Mouse (Mus musculus) forebrain, embryonic 14.5 days (tissue): ENCODE results near the gene Stx1a. TPM values are rescaled to one million over a fixed set of nuclear protein-coding genes. Genes with fewer than 3 reads are reported as not detected.
A peak's percentile ranks its signal among the peaks of the same experiment; 100 is the strongest.
"Not testable (repeated sequence)": the region's sequence is repeated elsewhere in the genome, so short reads cannot be mapped to it uniquely, and the experiment has no call there.

Experiments
- ATAC-seq: fragments of 200-750 bp; cut with Nextera tagmentation; 2 replicates; pipeline ENCODE4 v1.8.0; 2017; ENCODE audit warnings: mild to moderate bottlenecking, moderate library complexity
- DNase-seq: peaks from one replicate; pipeline ENCODE4 v3.0.0-alpha.2; 2015; ENCODE audit warnings: low spot score
- H3K27ac ChIP-seq: fragments of 300-500 bp; sonication (generic); 2 replicates; pipeline ENCODE4 v1.5.1; 2014; ENCODE audit warnings: low read depth, mild to moderate bottlenecking, control low read depth, low read length, moderate library complexity
- H3K27me3 ChIP-seq: fragments of 300-500 bp; sonication (generic); replicated peaks from 2 replicates; pipeline ENCODE4 v1.6.1; 2014; ENCODE audit warnings: low read length, control low read depth, mixed read lengths; ENCODE audit not compliant: control insufficient read depth, insufficient read depth
- H3K36me3 ChIP-seq: fragments of 300-500 bp; sonication (generic); 2 replicates; pipeline ENCODE4 v1.6.1; 2014; ENCODE audit warnings: low read length, control low read depth; ENCODE audit not compliant: control insufficient read depth, insufficient read depth
- H3K4me1 ChIP-seq: fragments of 300-500 bp; sonication (generic); 2 replicates; pipeline ENCODE4 v1.6.1; 2014; ENCODE audit warnings: antibody characterized with exemption, low read length, control low read depth; ENCODE audit not compliant: control insufficient read depth, insufficient read depth
- H3K4me2 ChIP-seq: fragments of 300-500 bp; sonication (generic); 2 replicates; pipeline ENCODE4 v1.6.1; 2014; ENCODE audit warnings: mild to moderate bottlenecking, control low read depth, low read length
- H3K4me3 ChIP-seq: fragments of 300-500 bp; sonication (generic); 2 replicates; pipeline ENCODE4 v1.5.1; 2014; ENCODE audit warnings: low read depth, low read length, control low read depth
- H3K9ac ChIP-seq: fragments of 300-500 bp; sonication (generic); 2 replicates; pipeline ENCODE4 v1.6.1; 2014; ENCODE audit warnings: mild to moderate bottlenecking, low read length, control low read depth, moderate library complexity
- H3K9me3 ChIP-seq: fragments of 300-500 bp; sonication (generic); replicated peaks from 2 replicates; pipeline ENCODE4 v1.6.1; 2016; ENCODE audit warnings: low read length, control low read depth, mixed read lengths; ENCODE audit not compliant: control insufficient read depth
- WGBS: fragments of 180-500 bp; shearing (Covaris S2); extraction: QIAGEN DNeasy Blood & Tissue Kit; methylation state at CpG from one replicate; pipeline ENCODE4 v1.1.7; 2014; 5-methylcytosine and 5-hydroxymethylcytosine counted together
- polyA plus RNA-seq: library from polyadenylated mRNA; unstranded; fragments of >200 nt; fragmentation: Nextera tagmentation; extraction: Ambion mirVana; gene quantifications from 2 replicates; pipeline ENCODE4 v1.2.1, GENCODE M21; 2014

Stx1a gene
- polyA plus RNA-seq, 1 experiment from 2014 or later, result 57.0 TPM

- ATAC-seq (no peak), DNase-seq (no peak)
- no peak overlapping the region for H3K9ac ChIP-seq
- no peak overlapping the region for H3K4me2 ChIP-seq
- no peak overlapping the region for H3K4me3 ChIP-seq
- no peaks in the 10 kb centered on the region for H3K9me3 ChIP-seq
- peaks cover 15% of the 10 kb centered on the region; the same call in 1 of the 2 replicates for H3K36me3 ChIP-seq
- no peaks in the 10 kb centered on the region for H3K4me1 ChIP-seq
- 30% methylated on average over 20 of the region's 21 CpGs for WGBS
- H3K27me3 ChIP-seq, result no peaks in the 10 kb centered on the region
- no peak overlapping the region for H3K27ac ChIP-seq
Measured at GRCm38 (mm10) chr5:135042105-135042788, 19.0 kb downstream of the Stx1a start.

GRCm38 (mm10) chr5:135044575-135044974, 21.3 kb downstream of the Stx1a start:
- 91% methylated on average over 3 of the region's 3 CpGs for WGBS
- no peak overlapping the region for H3K4me3 ChIP-seq

GRCm38 (mm10) chr5:135048539-135048938, 25.3 kb downstream of the Stx1a start:
- Histone ChIP-seq H3K4me3 (no peak overlapping the region), H3K27me3 (no peaks in the 10 kb centered on the region), H3K27ac (no peak overlapping the region), H3K9ac (no peak overlapping the region), H3K4me1 (no peaks in the 10 kb centered on the region), H3K9me3 (no peaks in the 10 kb centered on the region), H3K4me2 (no peak overlapping the region), H3K36me3 (peaks cover 39% of the 10 kb centered on the region)
- DNase-seq (no peak), ATAC-seq (no peak)
- WGBS, result 95% methylated on average over 5 of the region's 5 CpGs

More at GRCm38 (mm10) chr5:135044575-135044974, 21.3 kb downstream of the Stx1a start:
- Histone ChIP-seq H3K4me2 (no peak overlapping the region), H3K27ac (no peak overlapping the region), H3K9me3 (no peaks in the 10 kb centered on the region), H3K27me3 (no peaks in the 10 kb centered on the region), H3K9ac (no peak overlapping the region), H3K4me1 (no peaks in the 10 kb centered on the region), H3K36me3 (peaks cover 24% of the 10 kb centered on the region)
- DNase-seq (no peak), ATAC-seq (no peak)

GRCm38 (mm10) chr5:135049268-135049667, 26.0 kb downstream of the Stx1a start:
- not testable (repeated sequence) for H3K27me3 ChIP-seq, H3K27ac ChIP-seq, H3K4me3 ChIP-seq, H3K9me3 ChIP-seq, H3K4me1 ChIP-seq, ATAC-seq, DNase-seq, H3K9ac ChIP-seq, H3K4me2 ChIP-seq
- 81% methylated on average over 6 of the region's 6 CpGs for WGBS
- peaks cover 45% of the 10 kb centered on the region for H3K36me3 ChIP-seq

GRCm38 (mm10) chr5:135053356-135053755, 30.1 kb downstream of the Stx1a start:
- Histone ChIP-seq H3K27me3 (no peaks in the 10 kb centered on the region), H3K9ac (no peak overlapping the region), H3K9me3 (no peaks in the 10 kb centered on the region), H3K36me3 (peaks cover 64% of the 10 kb centered on the region), H3K4me2 (no peak overlapping the region), H3K4me3 (no peak overlapping the region), H3K4me1 (no peaks in the 10 kb centered on the region), H3K27ac (no peak overlapping the region)
- 89% methylated on average over 12 of the region's 12 CpGs for WGBS
- DNase-seq (no peak), ATAC-seq (no peak)

- WGBS, result under 1% methylated on average over 51 of the region's 52 CpGs
- Histone ChIP-seq H3K4me1 (peaks cover 17% of the 10 kb centered on the region), H3K27ac (peak within 1 kb of the TSS; percentile 68)
Measured at GRCm38 (mm10) chr5:135063629-135064381, 40.5 kb downstream of the Stx1a start, which contains the start of gene Dnajc30. Gene Dnajc30, plus strand, starts transcription at chr5:135064202.

GRCm38 (mm10) chr5:135064382-135064766, 41.1 kb downstream of the Stx1a start:
- no peaks in the 10 kb centered on the region for H3K9me3 ChIP-seq
- ATAC-seq (no peak; the same call in 1 of the 2 replicates), DNase-seq (no peak)
- H3K4me2 ChIP-seq, result peak overlapping the region; percentile 92
- peak overlapping the region; percentile 94 for H3K4me3 ChIP-seq
- no peaks in the 10 kb centered on the region for H3K27me3 ChIP-seq
- WGBS, result under 1% methylated on average over 40 of the region's 40 CpGs
- H3K4me1 ChIP-seq, result peaks cover 17% of the 10 kb centered on the region
- H3K36me3 ChIP-seq, result peaks cover 32% of the 10 kb centered on the region
- peak overlapping the region; percentile 68 for H3K27ac ChIP-seq
- peak overlapping the region; percentile 83 for H3K9ac ChIP-seq

More at GRCm38 (mm10) chr5:135063629-135064381, 40.5 kb downstream of the Stx1a start, which contains the start of gene Dnajc30:
- H3K9me3 ChIP-seq, result no peaks in the 10 kb centered on the region
- H3K9ac ChIP-seq, result peak within 1 kb of the TSS; percentile 83
- no peaks in the 10 kb centered on the region for H3K27me3 ChIP-seq
- peak within 1 kb of the TSS; percentile 94 for H3K4me3 ChIP-seq
- DNase-seq (peak; percentile 99), ATAC-seq (peak; percentile 98)
- H3K36me3 ChIP-seq, result peaks cover 38% of the 10 kb centered on the region
- H3K4me2 ChIP-seq, result peak within 1 kb of the TSS; percentile 92

- H3K27me3 ChIP-seq, H3K9me3 ChIP-seq, DNase-seq, ATAC-seq: not testable (repeated sequence)
- 85% methylated on average over 9 of the region's 9 CpGs for WGBS
- Histone ChIP-seq H3K9ac (peak within 1 kb of the TSS; percentile 83), H3K4me3 (peak within 1 kb of the TSS; percentile 94), H3K27ac (peak within 1 kb of the TSS; percentile 68), H3K36me3 (peaks cover 26% of the 10 kb centered on the region), H3K4me1 (peaks cover 17% of the 10 kb centered on the region), H3K4me2 (peak within 1 kb of the TSS; percentile 92)
Measured at GRCm38 (mm10) chr5:135064909-135065446, 41.7 kb downstream of the Stx1a start, which contains the start of gene Bud23. Gene Bud23, minus strand, starts transcription at chr5:135064959.
